Mouse (Mus musculus) G1E (cell line): ENCODE measurements at regions not wholly inside any gene's neighbourhood (a gene's known extent, or its start where the extent isn't known, plus 50 kb on each side); places are given as distances from the start of the nearest gene placed in this dataset.

Experiments
- CTCF ChIP-seq: IDR thresholded peaks from 2 replicates; pipeline ENCODE4 v1.5.1; 2012; ENCODE audit warnings: low read depth, low read length, inconsistent platforms, mixed read lengths
- TAL1 ChIP-seq: conservative IDR thresholded peaks from 2 replicates; pipeline ENCODE4 v1.6.1; 2012; ENCODE audit warnings: low read depth, low read length, inconsistent platforms, mixed read lengths

GRCm38 (mm10) chr10:46185763-46186458, 608.3 kb downstream of the Hace1 start:
- no peak for TF ChIP-seq CTCF
- no peak for TF ChIP-seq TAL1
